Mouse (Mus musculus) thymus, adult 18-20 months (tissue): ENCODE measurements around the gene Acoxl.

ENCODE experiments used
- DNase-seq, 2 experiments: peaks; one replicate each; pipeline ENCODE4 v3.0.0; 2022; ENCODE audit warnings: mixed read lengths in 2 of 2

Acoxl gene

DNA sequence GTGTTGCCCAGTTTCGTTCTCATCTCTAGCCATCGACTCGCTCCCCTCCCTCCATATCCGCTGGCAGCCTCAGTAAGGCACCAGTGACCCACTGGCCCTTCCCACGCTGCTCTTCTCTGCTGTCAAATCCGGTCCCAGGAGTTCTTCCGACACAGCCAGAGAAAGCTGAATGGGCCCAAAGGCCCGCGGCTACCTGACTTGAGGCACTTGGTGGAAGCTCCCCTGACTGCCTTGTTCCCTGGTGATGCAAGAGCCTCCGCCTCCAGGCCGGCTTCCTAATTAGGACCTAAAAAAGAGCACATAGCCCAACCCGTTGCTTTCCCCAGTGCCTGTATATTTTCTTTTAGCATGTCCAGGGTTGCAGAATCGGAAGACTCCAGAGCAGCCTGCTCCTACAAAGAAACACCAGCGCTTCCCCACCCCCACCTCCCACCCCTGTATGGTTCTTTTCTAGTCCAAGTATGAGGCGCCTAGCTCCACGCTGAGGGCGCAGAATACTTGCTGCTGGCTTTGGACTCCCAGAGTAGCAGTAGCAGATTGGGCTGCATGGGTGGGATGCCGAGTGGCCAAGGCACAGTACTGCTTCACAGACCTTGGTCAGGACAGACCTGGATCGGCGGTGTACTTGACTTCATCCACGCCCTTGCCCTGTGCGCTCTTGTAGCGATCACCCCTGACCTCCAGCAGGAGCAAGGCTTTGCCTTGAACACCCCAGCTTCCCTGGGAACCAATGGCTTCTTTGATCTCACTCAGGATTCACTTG, 285.4 kb downstream of the Acoxl start:
- peak; percentile 14 to 25 for DNase-seq

GRCm38 (mm10) chr2:128124693-128125092, 286.0 kb downstream of the Acoxl start:
- DNase-seq, result no peak

GRCm38 (mm10) chr2:128125635-128126470, 287.2 kb downstream of the Acoxl start, which contains the start of gene Bcl2l11:
TSS of gene Bcl2l11 (plus strand) at chr2:128126038.
- peak; percentile 95 to 96 for DNase-seq

GRCm38 (mm10) chr2:128126591-128127051, 287.9 kb downstream of the Acoxl start:
- peak; percentile 31 to 46 for DNase-seq

GRCm38 (mm10) chr2:128127121-128127671, 288.5 kb downstream of the Acoxl start:
- peak; percentile 90 to 91 for DNase-seq

GRCm38 (mm10) chr2:128127691-128128292, 289.1 kb downstream of the Acoxl start:
- peak; percentile 55 to 60 for DNase-seq

DNA sequence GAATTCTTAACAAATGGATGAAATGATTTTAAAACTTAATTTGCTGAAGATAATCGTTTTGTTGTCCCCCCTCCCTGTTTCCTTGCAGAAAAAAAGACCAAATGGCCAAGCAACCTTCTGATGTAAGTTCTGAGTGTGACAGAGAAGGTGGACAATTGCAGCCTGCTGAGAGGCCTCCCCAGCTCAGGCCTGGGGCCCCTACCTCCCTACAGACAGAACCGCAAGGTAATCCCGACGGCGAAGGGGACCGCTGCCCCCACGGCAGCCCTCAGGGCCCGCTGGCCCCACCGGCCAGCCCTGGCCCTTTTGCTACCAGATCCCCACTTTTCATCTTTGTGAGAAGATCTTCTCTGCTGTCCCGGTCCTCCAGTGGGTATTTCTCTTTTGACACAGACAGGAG, 289.9 kb downstream of the Acoxl start:
- DNase-seq, result no peak

DNA sequence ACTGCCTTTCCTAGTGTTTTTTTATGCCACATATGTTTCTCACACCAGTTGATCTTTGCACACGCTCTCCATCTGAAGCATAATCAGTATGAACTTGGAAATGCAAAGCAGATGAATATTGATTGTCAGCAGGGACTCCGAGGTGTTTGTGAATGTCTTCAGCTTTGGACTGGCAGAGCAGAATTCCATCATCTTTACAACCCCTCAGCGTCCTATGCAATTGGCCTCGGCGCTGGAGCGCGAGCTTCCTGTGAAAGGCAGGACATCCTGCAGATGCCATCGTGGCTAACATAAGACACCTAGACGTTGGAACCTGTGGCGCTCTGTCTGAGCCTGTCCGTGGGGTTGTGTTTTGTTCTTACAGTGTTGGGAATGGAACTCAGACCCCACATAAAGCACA, 292.8 kb downstream of the Acoxl start:
- DNase-seq, result no peak

DNA sequence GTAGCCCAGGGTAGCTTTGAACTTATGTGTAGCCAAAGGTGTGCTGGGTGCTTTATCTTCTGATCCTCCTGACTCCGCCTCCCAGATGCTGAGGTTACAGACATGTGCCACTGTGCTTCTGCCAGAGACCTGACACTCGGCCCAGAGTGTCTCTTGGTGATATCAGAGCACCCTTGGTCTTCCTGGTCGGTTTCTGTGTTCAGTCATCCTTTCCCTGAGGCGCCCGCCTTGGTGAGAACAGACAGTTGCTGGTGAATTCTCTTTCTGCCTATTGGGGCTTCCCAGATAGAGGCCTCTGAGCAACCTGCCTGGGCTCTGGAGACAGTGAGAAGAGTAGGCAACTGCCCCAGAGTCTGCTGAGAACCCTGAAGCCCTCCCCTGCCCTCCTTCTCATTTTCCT, 294.0 kb downstream of the Acoxl start:
- no peak for DNase-seq

GRCm38 (mm10) chr2:128133865-128134264, 295.2 kb downstream of the Acoxl start:
- DNase-seq, result no peak

- no peak for DNase-seq
These were observed 295.8 kb downstream of the Acoxl start for GRCm38 (mm10) chr2:128134474-128134873.

GRCm38 (mm10) chr2:128134948-128135347, 296.3 kb downstream of the Acoxl start:
- DNase-seq, result no peak

DNA sequence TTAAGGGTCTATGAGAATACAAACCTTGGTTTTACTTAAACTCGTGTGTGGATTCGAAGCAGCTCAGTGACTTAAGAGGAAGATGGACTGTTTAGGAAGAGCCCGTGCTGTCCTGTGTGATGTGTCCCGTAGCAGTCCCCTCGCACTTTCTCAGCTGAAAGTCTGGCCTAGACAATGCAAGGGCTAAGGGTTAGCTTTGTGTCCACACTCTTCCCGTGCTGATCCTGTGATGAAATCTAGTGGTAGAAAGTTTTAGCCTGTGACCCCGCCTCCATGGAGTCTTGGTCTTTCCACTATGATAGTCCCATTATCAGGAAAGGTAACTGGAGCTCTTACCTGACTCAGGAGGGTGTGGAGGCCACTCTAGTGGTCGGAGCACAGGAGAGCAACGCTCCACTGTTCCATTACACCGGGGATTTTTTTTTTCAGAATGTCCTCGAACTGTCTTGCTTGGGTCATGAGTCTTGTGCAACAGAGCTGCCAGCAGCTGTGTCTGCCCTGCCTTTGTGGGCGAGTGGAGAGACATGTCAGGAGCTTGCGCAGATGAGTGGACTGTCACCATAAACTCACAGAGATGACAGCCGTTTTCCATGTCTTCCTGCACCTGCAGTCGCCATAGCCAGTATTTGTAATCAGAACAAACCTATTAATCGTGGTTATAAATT, 298.2 kb downstream of the Acoxl start:
- DNase-seq, result no peak

DNA sequence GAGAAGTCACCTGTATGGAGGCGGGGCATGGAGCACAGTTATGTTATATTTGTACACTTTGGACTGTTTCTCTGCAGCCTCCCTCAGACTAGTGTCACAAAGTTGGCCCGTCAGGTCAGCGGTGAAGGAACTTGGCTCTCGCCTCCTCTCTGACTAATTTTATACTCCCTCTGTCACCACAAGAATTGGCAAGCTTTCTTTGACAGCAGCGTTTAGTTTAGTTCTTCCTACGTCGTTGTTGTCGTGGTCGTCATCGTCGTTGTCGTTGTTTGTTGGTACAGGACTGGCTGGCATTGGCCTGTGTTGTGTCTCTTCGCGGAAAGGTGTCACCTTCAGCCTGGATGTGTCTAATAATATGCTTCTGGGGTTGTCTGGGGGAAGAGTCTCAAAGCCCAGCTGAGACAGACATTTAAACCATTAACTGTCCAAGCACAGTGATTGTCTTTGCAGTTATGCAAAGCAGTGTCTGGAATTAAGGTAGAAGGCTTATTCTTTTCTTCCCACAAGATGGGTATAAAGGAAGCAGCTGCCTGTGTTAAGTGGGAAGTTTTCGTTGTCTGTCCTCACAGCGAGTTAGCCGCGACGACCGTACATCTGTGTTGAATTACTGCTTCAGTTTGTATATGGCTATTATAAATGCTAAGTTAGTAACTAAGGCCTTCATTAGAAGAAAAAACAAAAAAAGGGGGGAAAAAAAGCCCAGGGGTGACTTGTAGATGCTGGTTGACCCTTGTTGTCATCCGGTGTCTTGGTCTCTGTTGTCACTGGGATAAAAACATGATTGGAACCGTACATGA, 299.0 kb downstream of the Acoxl start:
- no peak for DNase-seq

- no peak for DNase-seq
These were observed 300.2 kb downstream of the Acoxl start for GRCm38 (mm10) chr2:128138924-128139323.

DNA sequence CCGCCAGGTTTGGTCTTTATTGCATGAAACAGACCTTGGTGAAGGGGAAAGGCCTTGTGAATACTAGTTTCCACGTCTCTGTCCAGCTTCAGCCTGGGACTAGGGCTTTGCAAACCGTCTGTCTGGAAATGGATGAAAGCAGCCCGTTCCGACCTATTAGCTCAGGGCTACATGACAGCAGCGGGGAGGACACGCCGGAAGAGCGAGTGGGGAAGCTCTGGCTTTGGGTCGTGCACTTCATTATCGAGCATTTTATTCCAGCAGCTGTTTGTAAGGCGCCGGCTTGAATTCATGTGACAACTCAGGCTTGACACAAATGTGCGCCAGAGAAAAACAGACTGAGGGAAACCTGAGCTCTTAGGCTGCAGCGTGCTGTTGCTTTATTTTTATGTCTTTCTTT, 301.1 kb downstream of the Acoxl start:
- no peak for DNase-seq

GRCm38 (mm10) chr2:128140183-128140582, 301.5 kb downstream of the Acoxl start:
- DNase-seq, result no peak

- DNase-seq, result no peak
These were observed 305.3 kb downstream of the Acoxl start for GRCm38 (mm10) chr2:128143992-128144391.

DNA sequence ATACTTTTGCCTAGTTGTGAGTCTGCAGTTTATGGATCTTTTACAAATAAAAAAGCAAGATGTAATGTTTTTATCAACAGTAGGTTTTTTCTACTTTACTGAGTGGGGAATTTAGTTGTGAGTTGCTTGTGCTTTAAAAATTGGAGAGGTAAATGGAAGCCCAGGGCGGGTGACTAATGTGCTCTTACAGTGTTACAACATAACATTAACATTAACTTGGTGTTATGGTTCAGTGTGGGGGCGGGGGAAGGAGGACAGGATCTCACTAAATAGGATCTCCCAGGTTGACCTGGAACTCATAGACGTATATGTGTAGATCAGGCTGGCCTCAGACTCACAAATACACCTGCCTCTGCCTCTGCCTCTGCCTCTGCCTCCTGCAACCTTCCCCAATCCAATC, 306.8 kb downstream of the Acoxl start:
- DNase-seq, result no peak

DNA sequence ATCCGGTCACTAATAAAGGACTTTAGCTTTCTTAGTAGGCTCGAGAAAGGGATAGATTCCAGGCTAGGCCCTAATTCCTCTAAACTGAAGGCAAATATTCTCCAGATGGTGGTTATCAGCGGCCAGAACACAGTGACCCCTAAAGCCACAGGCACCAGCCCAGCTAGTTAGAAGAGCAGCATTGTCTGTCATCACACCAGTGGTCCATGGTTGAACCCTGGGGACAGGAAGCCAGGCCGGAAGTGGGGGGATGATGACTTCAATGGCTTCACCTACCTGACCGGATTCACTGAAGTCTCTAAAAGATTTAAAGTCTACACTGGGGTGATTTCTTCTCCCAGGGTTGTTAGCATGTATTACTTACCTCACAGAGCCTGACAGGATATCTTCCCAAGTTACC, 310.9 kb downstream of the Acoxl start:
- DNase-seq, result no peak

- DNase-seq, result no peak
These were observed 313.5 kb downstream of the Acoxl start for GRCm38 (mm10) chr2:128152211-128152610.
